Mouse (Mus musculus): Measurements from ENCODE around the gene Ndufa11. TPM values are rescaled to one million over a fixed set of nuclear protein-coding genes. Genes with fewer than 3 reads are reported as not detected.

The Ndufa11 gene
- polyA plus RNA-seq, 1 experiment from 2014 or later, result 425 TPM

DNA sequence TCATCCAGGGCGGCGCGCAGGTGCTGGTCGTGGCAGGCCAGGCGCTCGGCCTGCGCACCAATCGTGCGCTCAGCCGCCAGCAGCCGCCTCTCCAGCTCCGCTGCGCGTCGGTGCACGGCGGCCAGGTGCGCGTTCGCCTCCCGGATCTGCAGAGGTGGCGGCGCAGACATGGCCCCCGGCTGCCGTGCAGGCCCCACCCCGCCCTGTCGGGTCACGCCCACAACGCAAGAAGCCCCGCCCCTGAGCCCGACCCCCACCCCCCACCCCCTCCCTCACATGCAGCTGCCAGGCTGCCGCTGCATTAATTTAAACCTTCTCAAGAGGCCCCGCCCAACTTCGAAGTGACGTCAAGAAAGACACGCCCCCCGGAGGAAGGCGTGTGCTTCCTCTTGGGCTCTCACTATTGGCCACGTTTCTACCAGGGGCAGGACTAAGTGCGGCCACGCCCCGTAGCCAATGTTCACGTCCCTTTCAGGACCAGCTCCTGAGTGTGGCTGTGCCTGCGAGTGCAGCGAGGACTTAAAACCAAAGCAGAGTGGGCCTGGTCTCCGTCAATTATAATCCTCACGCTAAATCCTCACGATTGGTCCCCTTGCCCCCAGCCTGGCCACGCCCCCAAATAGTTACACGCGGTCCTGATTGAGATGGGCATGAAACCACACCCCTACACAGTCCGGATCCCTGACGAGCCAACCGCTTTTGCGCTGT, 758 bp upstream of the Ndufa11 start:
- H3K27me3 ChIP-seq, result no peaks in the 10 kb centered on the region
- H3K9ac ChIP-seq, result peak overlapping the region; percentile 90
- H3K4me3 ChIP-seq (replicated peaks), result peak overlapping the region; percentile 89
- no peaks in the 10 kb centered on the region for H3K9me3 ChIP-seq (replicated peaks)
- H3K4me1 ChIP-seq, result peaks cover 37% of the 10 kb centered on the region
- H3K27ac ChIP-seq (replicated peaks), result peak overlapping the region; percentile 90
- H3K4me2 ChIP-seq (replicated peaks), result peak overlapping the region; percentile 84
- H3K36me3 ChIP-seq, result peaks cover 21% of the 10 kb centered on the region
- WGBS, result under 1% methylated on average over 54 of the region's 55 CpGs
- peak; percentile 92 for ATAC-seq (ENCODE audit: insufficient number of reproducible peaks, low FRiP score, low TSS enrichment, low read depth)

DNA sequence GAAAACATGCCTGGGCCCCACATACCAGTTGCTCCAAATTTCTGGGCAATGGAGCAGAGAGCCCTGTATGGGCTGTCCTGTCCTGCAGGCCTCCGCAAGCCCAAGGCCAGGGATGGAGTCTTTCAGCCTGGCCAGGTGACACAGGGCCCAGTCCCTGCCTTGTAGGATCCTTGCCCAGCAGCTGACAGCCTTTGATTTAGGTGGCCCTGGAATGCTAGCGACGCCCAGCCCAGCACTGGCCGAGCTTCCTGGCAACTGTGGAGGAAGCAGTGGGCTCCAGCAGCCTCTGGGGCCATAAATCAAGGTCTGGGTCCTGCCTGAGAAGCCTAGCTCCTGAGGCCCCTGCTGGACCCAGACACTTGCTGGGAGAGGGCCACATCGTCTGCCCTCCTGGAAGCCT, 4.9 kb downstream of the Ndufa11 start:
- Histone ChIP-seq H3K4me2 (replicated peaks) (no peak overlapping the region), H3K36me3 (peaks cover 26% of the 10 kb centered on the region; the same call in 1 of the 2 replicates), H3K9me3 (replicated peaks) (no peaks in the 10 kb centered on the region), H3K9ac (no peak overlapping the region), H3K4me3 (replicated peaks) (no peak overlapping the region), H3K27ac (replicated peaks) (no peak overlapping the region), H3K4me1 (peaks cover 31% of the 10 kb centered on the region), H3K27me3 (no peaks in the 10 kb centered on the region)
- 90% methylated on average over 5 of the region's 5 CpGs for WGBS
- no peak for ATAC-seq (ENCODE audit: insufficient number of reproducible peaks, low FRiP score, low TSS enrichment, low read depth)

- Histone ChIP-seq H3K9ac (no peak overlapping the region), H3K27me3 (no peaks in the 10 kb centered on the region), H3K4me2 (replicated peaks) (no peak overlapping the region), H3K9me3 (replicated peaks) (no peaks in the 10 kb centered on the region), H3K4me1 (peaks cover 35% of the 10 kb centered on the region), H3K27ac (replicated peaks) (no peak overlapping the region), H3K36me3 (peaks cover 26% of the 10 kb centered on the region; the same call in 1 of the 2 replicates), H3K4me3 (replicated peaks) (no peak overlapping the region)
- ATAC-seq (ENCODE audit: insufficient number of reproducible peaks, low FRiP score, low TSS enrichment, low read depth), result no peak
- 81% methylated on average over 11 of the region's 11 CpGs for WGBS
Observed at GRCm38 (mm10) chr17:56723419-56724161, 6.0 kb downstream of the Ndufa11 start.

DNA sequence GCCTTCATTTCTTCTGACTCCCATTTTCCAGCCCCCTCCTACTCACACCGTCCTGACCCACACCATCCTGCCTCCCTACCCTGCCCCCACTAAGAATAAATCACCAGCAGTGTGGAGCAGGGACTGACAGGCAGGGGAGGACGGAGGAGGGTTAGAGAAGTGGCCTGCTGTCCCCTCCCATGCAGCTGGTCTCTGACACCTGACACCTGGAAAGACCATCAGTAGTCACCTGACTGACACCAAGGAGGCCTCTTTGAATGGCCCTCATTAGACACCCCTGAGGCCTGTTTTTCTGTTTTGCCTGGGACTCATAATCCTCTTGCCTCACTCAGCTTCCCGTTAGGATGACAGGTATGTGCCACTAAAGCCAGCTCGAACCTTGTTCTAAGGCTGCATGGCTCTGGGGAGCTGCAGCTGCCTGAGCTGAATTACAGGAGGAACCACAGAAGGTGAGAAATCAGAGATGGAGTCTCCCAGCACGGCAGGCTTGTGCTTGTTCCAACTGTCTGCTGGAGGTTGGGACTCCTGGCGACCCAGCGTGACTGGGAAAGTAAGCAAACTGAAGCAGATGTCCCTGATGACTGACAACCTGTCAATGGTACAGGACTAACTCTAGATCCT, 9.6 kb downstream of the Ndufa11 start:
- WGBS, result 12% methylated on average over 7 of the region's 7 CpGs
- ATAC-seq (ENCODE audit: insufficient number of reproducible peaks, low FRiP score, low TSS enrichment, low read depth), result no peak
- H3K9me3 ChIP-seq (replicated peaks), result no peaks in the 10 kb centered on the region
- H3K27ac ChIP-seq (replicated peaks), result peak overlapping the region; percentile 48; the same call in 1 of the 2 replicates
- no peak overlapping the region for H3K9ac ChIP-seq
- H3K4me3 ChIP-seq (replicated peaks), result no peak overlapping the region
- no peaks in the 10 kb centered on the region for H3K27me3 ChIP-seq
- H3K36me3 ChIP-seq, result peaks cover 13% of the 10 kb centered on the region; the same call in 1 of the 2 replicates
- H3K4me2 ChIP-seq (replicated peaks), result no peak overlapping the region
- H3K4me1 ChIP-seq, result peaks cover 33% of the 10 kb centered on the region

DNA sequence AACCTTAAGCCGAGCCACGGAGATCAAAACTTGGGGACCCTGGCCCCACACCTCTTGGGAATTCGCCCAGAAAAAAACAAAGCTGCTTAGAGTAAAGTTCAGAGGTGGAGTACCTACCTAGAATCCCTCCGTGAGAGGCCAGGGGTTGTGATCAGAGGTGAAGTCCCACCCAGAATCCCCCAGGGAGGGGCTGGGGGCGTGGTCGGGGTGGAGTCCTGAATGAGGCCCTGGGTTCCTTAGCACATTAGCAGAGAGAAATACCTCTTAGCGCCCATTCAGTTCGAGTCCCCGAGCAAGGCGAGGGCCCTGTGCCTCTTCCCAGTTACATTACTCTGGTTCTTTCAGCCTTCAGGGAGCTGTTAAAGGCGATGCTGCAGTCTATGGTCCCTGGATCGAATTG, 10.1 kb downstream of the Ndufa11 start:
- ATAC-seq (ENCODE audit: insufficient number of reproducible peaks, low FRiP score, low TSS enrichment, low read depth), result no peak
- no peaks in the 10 kb centered on the region for H3K27me3 ChIP-seq
- H3K27ac ChIP-seq (replicated peaks), result peak overlapping the region; percentile 48; the same call in 1 of the 2 replicates
- no peak overlapping the region for H3K9ac ChIP-seq
- H3K4me1 ChIP-seq, result peaks cover 33% of the 10 kb centered on the region
- 0 out of 2 replicates have a peak overlapping the region, but pooled peaks have one; percentile 17 for H3K4me2 ChIP-seq (replicated peaks)
- H3K9me3 ChIP-seq (replicated peaks), result no peaks in the 10 kb centered on the region
- WGBS, result 10% methylated on average over 12 of the region's 12 CpGs
- peaks cover 7% of the 10 kb centered on the region; the same call in 1 of the 2 replicates for H3K36me3 ChIP-seq
- no peak overlapping the region for H3K4me3 ChIP-seq (replicated peaks)

DNA sequence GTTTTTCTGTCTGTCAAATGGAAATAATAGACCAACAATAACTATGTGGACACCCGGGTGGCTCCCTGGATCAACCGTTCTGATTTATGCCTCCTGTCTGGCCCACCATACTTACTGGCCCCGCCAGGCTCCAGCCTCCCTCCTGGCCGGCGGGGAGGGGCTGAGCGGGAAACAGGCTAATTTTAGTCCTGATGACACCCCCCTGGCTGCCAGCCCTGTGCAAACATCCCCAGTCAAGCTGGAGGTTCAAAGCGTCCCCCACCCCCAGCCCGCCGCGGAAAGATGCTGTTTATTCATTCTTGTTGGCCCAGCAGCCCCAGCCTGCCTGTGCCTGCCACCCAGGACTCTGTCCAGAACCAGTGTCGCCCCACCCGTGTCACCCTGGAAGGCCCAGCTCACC, 10.6 kb downstream of the Ndufa11 start:
- Histone ChIP-seq H3K4me3 (replicated peaks) (no peak overlapping the region), H3K9ac (no peak overlapping the region), H3K36me3 (peaks cover 3% of the 10 kb centered on the region; the same call in 1 of the 2 replicates), H3K4me1 (peaks cover 33% of the 10 kb centered on the region), H3K9me3 (replicated peaks) (no peaks in the 10 kb centered on the region), H3K27me3 (no peaks in the 10 kb centered on the region), H3K4me2 (replicated peaks) (peak overlapping the region; percentile 17; the same call in 1 of the 2 replicates), H3K27ac (replicated peaks) (no peak overlapping the region)
- WGBS, result 15% methylated on average over 12 of the region's 12 CpGs
- ATAC-seq (ENCODE audit: insufficient number of reproducible peaks, low FRiP score, low TSS enrichment, low read depth), result 0 out of 2 replicates have a peak, but pooled peaks have one; percentile 20

DNA sequence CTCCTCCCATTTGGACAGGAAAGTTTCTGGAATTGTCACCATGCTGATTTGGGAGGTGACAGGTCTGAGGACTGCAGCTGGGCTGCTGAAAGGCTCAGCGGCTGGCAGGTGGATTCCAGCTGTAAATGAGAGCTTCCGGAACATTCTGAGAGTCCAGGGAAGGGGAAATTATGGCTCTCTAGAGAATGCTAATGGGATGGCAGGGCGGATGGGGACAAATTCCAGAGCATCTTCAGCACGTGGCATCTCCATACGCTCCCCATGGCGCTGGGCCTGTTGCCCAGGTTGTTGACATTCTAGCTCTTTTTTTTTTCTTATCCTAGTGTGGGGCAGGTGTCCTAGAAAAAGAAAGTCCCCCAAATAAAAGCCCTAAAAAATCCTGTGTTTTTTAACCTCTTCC, 11.6 kb downstream of the Ndufa11 start:
- Histone ChIP-seq H3K9me3 (replicated peaks) (no peaks in the 10 kb centered on the region), H3K4me1 (peaks cover 33% of the 10 kb centered on the region), H3K4me3 (replicated peaks) (no peak overlapping the region), H3K27me3 (no peaks in the 10 kb centered on the region), H3K36me3 (no peaks in the 10 kb centered on the region), H3K27ac (replicated peaks) (no peak overlapping the region), H3K4me2 (replicated peaks) (no peak overlapping the region), H3K9ac (no peak overlapping the region)
- ATAC-seq (ENCODE audit: insufficient number of reproducible peaks, low FRiP score, low TSS enrichment, low read depth), result no peak
- 37% methylated on average over 6 of the region's 6 CpGs for WGBS

GRCm38 (mm10) chr17:56729656-56730055, 12.1 kb downstream of the Ndufa11 start:
- 63% methylated on average over 2 of the region's 2 CpGs for WGBS
- no peak overlapping the region for H3K4me2 ChIP-seq (replicated peaks)
- no peaks in the 10 kb centered on the region for H3K9me3 ChIP-seq (replicated peaks)
- H3K9ac ChIP-seq, result no peak overlapping the region
- H3K4me1 ChIP-seq, result peaks cover 33% of the 10 kb centered on the region
- no peak for ATAC-seq (ENCODE audit: insufficient number of reproducible peaks, low FRiP score, low TSS enrichment, low read depth)
- H3K4me3 ChIP-seq (replicated peaks), result no peak overlapping the region
- no peaks in the 10 kb centered on the region for H3K27me3 ChIP-seq
- no peaks in the 10 kb centered on the region for H3K36me3 ChIP-seq
- no peak overlapping the region for H3K27ac ChIP-seq (replicated peaks)

DNA sequence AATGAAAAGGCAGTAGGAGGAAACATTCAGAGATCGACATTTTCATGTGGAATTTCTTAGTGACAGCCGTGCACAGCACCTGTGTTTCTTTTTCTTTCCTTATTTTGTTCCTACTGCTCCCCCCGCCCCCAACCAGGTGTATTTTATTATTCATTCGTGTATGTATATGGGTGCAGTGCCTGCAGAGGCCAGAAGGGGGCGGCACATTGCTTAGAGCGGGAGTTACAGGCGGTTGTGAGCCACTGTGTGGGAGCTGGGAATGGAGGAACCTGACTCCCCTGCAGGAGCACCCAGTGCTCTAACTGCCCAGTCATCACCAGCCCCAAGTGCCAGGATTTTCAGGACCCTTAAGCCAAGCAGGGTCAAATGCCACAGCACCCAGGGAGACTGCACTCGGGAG, 19.0 kb downstream of the Ndufa11 start:
- ATAC-seq (ENCODE audit: insufficient number of reproducible peaks, low FRiP score, low TSS enrichment, low read depth), result no peak
- no peaks in the 10 kb centered on the region for H3K36me3 ChIP-seq
- H3K4me1 ChIP-seq, result no peaks in the 10 kb centered on the region
- 41% methylated on average over 8 of the region's 8 CpGs for WGBS
- no peak overlapping the region for H3K27ac ChIP-seq (replicated peaks)
- no peak overlapping the region for H3K9ac ChIP-seq
- H3K27me3 ChIP-seq, result no peaks in the 10 kb centered on the region
- H3K9me3 ChIP-seq (replicated peaks), result no peaks in the 10 kb centered on the region
- no peak overlapping the region for H3K4me2 ChIP-seq (replicated peaks)
- no peak overlapping the region for H3K4me3 ChIP-seq (replicated peaks)

GRCm38 (mm10) chr17:56738221-56738620, 20.7 kb downstream of the Ndufa11 start:
- ATAC-seq (ENCODE audit: insufficient number of reproducible peaks, low FRiP score, low TSS enrichment, low read depth), result no peak
- no peaks in the 10 kb centered on the region for H3K4me1 ChIP-seq
- no peak overlapping the region for H3K4me2 ChIP-seq (replicated peaks)
- no peak overlapping the region for H3K9ac ChIP-seq
- no peaks in the 10 kb centered on the region for H3K36me3 ChIP-seq
- no peaks in the 10 kb centered on the region for H3K9me3 ChIP-seq (replicated peaks)
- WGBS, result 79% methylated on average over 10 of the region's 10 CpGs
- no peaks in the 10 kb centered on the region for H3K27me3 ChIP-seq
- no peak overlapping the region for H3K4me3 ChIP-seq (replicated peaks)
- no peak overlapping the region for H3K27ac ChIP-seq (replicated peaks)

GRCm38 (mm10) chr17:56740118-56740787, 22.7 kb downstream of the Ndufa11 start:
- ATAC-seq (ENCODE audit: insufficient number of reproducible peaks, low FRiP score, low TSS enrichment, low read depth), result no peak

More at GRCm38 (mm10) chr17:56740118-56740787, 22.7 kb downstream of the Ndufa11 start:
- H3K4me2 ChIP-seq (replicated peaks), result no peak overlapping the region
- 0 out of 2 replicates have a peak, but pooled peaks cover 3% of the 10 kb centered on the region for H3K4me1 ChIP-seq
- WGBS, result 75% methylated on average over 17 of the region's 17 CpGs
- no peak overlapping the region for H3K27ac ChIP-seq (replicated peaks)
- H3K9me3 ChIP-seq (replicated peaks), result no peaks in the 10 kb centered on the region
- H3K36me3 ChIP-seq, result no peaks in the 10 kb centered on the region
- H3K9ac ChIP-seq, result no peak overlapping the region
- no peak overlapping the region for H3K4me3 ChIP-seq (replicated peaks)
- no peaks in the 10 kb centered on the region for H3K27me3 ChIP-seq
